Mouse (Mus musculus) left cerebral cortex, postnatal 25 days (tissue): ENCODE measurements around the gene Nrp2. TPM values are rescaled to one million over a fixed set of nuclear protein-coding genes. Genes with fewer than 3 reads are reported as not detected.

Experiments
- DNase-seq, 2 experiments: peaks; one replicate each; pipeline ENCODE4 v3.0.0; 2022; ENCODE audit warnings: low spot score in 2 of 2, mixed read lengths in 1 of 2
- intact Hi-C: fragments of 180-260 bp; cut with DNase I; formaldehyde crosslinking; loops from one replicate; pipeline ENCODE4 v1.15.1; 2025
- total RNA-seq, 2 experiments: library from RNA; stranded (reverse); gene quantifications; 2 replicates each; pipeline ENCODE4 v1.2.3; 2021

The Nrp2 gene
- total RNA-seq, 2 experiments from 2014 or later, result 26.1 to 36.8 TPM

- intact Hi-C loops, result no loop called here
- DNase-seq, result no peak
These were observed 98.8 kb downstream of the Nrp2 start for GRCm38 (mm10) chr1:62801842-62802241.

DNA sequence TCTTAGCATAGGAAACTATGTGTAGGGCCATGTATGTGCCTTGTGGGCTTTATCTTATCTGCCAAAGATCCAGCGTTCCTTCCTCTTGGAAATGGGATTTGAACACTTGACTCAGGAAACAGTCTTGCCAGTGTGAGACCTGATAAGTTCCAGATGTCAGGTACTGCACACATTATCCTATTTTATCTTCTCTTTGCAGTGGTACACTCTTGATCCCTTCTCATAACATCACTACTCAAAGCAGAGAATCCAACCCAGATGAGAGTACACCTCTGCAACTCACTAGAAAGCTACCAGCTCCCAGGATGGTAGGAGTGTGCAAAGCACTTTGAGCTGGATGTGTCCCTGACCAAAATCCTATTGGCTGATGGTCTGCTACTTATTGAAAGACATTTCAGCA is 100.5 kb downstream of the Nrp2 start:
- no peak for DNase-seq
- intact Hi-C loops, result no loop called here

- DNase-seq, result no peak
- intact Hi-C loops, result no loop called here
These were observed 102.9 kb downstream of the Nrp2 start for GRCm38 (mm10) chr1:62806014-62806413.

- DNase-seq, result peak in 1 of 2 experiments; percentile 78
- intact Hi-C loops, result no loop called here
These were observed 105.3 kb downstream of the Nrp2 start for GRCm38 (mm10) chr1:62808395-62808794.

GRCm38 (mm10) chr1:62809601-62810228 is 106.6 kb downstream of the Nrp2 start:
- intact Hi-C loops, result no loop called here
- DNase-seq, result no peak

- intact Hi-C loops, result no loop called here
- DNase-seq, result no peak
These were observed 108.1 kb downstream of the Nrp2 start for GRCm38 (mm10) chr1:62811141-62811540.

DNA sequence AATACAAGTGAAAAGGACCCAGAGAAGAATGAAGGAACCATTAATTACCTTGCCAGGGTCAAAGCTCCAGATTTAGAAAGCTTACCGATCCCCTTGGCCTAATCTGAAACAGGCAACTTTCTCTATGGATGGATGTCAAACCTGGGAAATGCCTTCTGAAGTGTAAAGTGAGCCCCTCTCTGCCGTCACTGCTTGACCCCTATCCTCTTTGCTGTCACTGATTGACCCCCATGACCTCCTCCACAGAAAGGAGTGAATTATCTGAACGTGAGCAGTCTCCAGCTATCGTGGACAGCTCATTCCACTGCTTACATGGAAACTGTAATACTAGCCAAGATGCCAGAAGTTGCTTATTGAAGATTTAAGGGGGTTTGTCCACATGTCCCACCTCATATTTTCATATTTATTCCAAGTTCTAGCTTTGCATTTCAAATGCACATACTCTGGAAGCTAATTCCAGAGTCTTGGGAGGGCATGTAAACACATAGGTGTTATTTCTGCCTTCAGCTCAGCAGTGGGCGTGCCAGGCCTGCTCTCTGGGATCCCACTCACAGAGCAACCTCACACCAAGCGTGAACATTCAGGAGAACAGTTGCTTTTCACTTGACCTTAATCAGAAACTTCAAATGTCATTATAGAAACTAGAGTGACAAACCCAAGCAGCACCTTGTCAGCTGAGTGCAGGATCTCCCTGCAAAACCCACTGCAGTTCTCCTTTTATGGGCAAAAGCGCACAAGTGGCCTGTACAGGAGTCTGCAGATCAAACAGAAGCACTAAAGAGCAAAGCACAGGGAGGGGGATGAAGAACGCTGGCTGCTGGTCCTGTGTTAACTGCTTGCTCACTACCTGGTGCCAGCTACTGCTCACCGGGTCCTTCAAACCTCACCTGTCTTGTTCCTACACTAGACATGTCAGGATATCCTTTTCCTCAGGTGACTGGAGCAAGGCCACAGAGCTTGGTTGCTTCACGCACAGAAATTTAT is 109.9 kb downstream of the Nrp2 start:
- intact Hi-C loops, result no loop called here
- DNase-seq, result no peak

GRCm38 (mm10) chr1:62813938-62814337 is 110.9 kb downstream of the Nrp2 start:
- intact Hi-C loops, result no loop called here
- DNase-seq, result no peak

GRCm38 (mm10) chr1:62817566-62817965 is 114.5 kb downstream of the Nrp2 start:
- intact Hi-C loops, result no loop called here
- DNase-seq, result no peak

DNA sequence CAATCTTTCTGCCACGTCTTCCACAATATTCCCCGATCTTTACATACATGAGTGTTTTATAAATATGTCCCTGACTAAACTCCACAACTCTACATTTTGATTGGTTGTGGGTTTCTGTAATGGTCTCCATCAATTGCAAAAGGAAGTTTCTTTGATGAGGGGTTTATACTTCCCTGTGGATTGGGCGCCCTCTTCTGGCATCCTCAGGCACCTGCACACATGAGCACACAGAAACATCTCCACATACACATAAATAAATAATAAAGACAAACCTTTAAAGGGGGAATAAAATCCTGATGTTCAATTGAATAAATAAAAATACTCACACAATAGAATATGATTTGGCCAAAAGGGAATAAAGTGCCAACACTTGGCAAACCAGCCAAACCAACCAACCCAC is 117.1 kb downstream of the Nrp2 start:
- DNase-seq, result no peak

DNA sequence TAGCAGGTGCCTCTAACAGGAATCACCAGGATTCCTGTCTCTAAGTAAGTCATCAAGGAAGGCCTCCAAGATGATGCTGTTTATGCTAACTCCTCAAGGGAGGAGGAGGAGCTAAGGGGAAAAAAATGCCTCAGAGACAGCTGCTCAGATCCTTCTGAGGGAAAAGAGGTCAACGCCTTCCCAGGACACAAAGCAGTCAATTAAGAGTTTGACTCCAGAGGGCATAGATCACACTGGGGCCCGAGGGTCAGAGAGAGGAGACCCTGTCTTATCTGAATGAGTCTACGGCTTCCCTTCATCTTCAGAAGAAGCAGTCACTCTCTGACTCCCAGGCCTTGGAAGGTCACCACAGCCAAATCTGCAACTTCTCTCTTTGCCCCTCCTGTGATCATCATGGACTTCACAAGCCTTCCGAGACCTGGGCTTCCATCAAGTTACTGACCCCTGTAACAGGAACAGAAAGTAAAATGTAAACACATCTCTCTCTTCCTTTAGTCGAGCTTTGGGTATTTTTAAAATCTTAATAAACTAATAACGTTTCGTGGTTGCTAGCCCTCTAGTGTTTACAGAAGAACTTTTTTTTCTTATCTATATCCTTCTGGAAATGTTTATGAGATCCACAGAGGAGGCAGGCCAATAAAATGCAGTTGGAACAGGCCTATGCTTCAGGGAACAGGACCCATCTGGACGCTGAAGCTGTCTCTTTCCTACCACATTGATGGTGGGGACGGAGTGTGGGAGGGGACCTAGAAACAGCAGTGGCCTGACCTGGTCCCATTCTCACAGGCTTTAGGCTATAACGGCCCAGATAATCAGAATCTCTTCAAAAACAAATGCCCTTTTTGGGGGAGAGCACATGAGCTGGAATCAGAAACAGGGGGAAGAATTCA is 118.7 kb downstream of the Nrp2 start:
- intact Hi-C loops, result no loop called here
- DNase-seq, result no peak

More for the DNA sequence above, 117.1 kb downstream of the Nrp2 start:
- intact Hi-C loops, result no loop called here

DNA sequence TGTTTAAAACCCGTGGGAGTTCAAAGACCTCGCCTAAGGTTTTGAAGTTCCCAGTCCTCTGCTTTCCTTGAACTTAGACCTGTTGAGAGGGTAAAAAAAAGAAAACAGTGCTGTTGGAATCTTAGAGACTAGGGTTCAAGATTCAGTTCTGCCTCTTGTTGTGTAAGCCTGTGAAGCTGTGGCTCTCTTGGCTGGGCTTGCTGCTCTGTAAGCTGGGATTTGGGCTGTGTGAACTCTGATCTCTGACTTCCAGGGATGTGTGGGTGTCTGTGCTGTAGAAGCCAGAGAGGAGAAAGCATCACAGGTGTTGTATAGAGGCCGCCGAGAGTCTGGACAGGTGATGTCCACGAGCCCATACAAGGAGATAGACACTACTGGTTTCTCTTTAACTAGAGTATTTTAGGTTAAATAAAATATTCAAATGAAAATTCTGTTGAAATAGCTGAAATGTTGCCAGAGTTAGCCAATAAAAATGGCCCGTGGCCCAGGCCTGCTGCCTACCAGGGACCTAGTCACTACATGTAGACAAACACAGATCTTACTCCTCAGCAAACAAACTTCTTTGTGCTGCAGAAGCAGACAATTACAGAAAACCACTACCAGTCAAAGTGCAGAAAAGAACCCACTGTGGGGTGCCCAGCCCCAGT is 120.6 kb downstream of the Nrp2 start:
- intact Hi-C loops, result no loop called here
- DNase-seq, result no peak

DNA sequence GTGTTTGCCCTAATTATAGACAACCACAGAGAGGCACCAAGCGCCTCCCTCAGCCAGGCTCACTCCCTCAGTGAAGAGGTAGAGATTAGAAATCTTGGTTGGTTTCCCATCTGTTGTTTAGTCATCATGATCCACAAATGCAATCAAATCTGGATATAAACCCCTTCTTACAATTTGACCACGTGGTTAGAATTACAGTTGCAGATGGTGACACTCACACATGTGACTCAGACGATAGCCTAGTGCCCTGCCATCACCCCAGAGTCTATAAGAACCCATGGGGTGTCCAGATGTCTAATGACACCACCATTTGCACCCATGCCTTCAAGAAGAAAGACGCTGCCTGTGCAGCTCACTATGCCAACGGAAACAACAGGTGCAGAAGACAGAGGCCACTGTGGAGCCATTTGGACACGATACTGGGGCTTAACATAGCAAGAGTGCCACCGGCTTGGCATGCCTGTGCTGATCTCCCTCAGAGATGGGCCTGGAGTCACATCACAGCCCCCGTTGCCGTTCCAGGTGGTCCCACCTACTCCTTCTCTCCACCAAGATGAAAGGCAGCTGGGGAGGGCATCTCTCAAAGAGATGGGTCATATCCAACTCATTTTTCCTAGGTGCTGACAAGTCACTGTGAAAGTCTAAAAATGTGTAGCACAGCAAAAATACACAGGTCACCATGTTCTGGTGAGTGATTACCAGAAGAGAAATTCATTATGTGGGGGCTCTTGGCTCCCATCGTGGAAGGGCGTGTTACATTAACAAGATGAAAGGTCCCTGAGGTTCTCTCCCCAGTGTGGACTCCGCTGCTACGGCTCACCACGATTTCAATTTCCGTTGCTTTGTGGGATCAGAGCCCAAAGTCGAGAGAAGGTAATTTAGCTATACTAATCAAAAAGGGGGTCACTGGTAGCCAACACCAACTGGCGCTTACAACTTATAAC is 123.0 kb downstream of the Nrp2 start:
- no peak for DNase-seq
- intact Hi-C loops, result no loop called here

DNA sequence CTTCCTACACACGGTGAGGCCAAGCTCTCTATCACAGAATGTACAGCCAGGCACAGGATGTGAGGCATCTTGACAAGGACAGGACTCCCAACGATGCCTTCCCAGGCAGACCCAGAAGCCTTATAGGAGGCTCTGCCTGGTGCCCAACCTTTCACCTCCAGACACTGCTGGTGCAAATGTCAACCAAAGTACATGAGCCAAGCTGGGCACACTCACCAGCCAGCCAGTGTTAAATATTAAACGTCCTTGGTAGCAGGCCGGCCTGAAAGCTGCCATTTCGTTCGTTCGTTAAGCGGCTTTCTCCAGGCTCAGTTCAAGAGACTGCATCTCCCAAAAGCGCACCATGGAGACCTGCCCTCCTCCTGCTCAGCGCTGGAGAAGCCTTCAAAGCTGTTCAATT is 124.2 kb downstream of the Nrp2 start:
- intact Hi-C loops, result no loop called here
- DNase-seq, result no peak

- intact Hi-C loops, result no loop called here
- DNase-seq, result no peak
These were observed 125.1 kb downstream of the Nrp2 start for GRCm38 (mm10) chr1:62828156-62828555.

GRCm38 (mm10) chr1:62829690-62830417 is 126.8 kb downstream of the Nrp2 start:
- intact Hi-C loops, result no loop called here

GRCm38 (mm10) chr1:62830418-62830769 is 127.3 kb downstream of the Nrp2 start:
- intact Hi-C loops, result no loop called here
- DNase-seq, result no peak

More at GRCm38 (mm10) chr1:62829690-62830417, 126.8 kb downstream of the Nrp2 start:
- no peak for DNase-seq
